ENCODE assay signal across 8 mouse cellular contexts in genomic region chr13:46725227-46725626, GRCm38 (mm10). TPM values are rescaled to one million over a fixed set of nuclear protein-coding genes. Genes with fewer than 3 reads are reported as not detected.
DNase-seq lines count a peak whose midpoint lies in the region; ATAC-seq lines count a peak whose summit lies in the region.

No protein-coding gene starts in this region.

- WGBS in embryonic facial prominence, embryonic 12.5 days = 29% methylated on average over 2 of the region's 2 CpGs
- 50% methylated on average over 2 of the region's 2 CpGs for WGBS in limb, embryonic 10.5 days
- WGBS in neural tube, embryonic 15.5 days = 38% methylated on average over 2 of the region's 2 CpGs

- no peak overlapping the region for H3K9ac ChIP-seq in embryonic facial prominence, embryonic 12.5 days
- no peak overlapping the region for H3K9ac ChIP-seq in neural tube, embryonic 15.5 days (replicated peaks)

- H3K4me1 ChIP-seq in embryonic facial prominence, embryonic 12.5 days = peaks cover 12% of the 10 kb centered on the region
- peaks cover 17% of the 10 kb centered on the region for H3K4me1 ChIP-seq in limb, embryonic 10.5 days
- H3K4me1 ChIP-seq in neural tube, embryonic 15.5 days = peaks cover 21% of the 10 kb centered on the region

- no peaks in the 10 kb centered on the region for H3K9me3 ChIP-seq in embryonic facial prominence, embryonic 12.5 days
- no peaks in the 10 kb centered on the region for H3K9me3 ChIP-seq in limb, embryonic 10.5 days (replicated peaks)
- no peaks in the 10 kb centered on the region for H3K9me3 ChIP-seq in neural tube, embryonic 15.5 days (replicated peaks)

- no peak for ATAC-seq in embryonic facial prominence, embryonic 12.5 days (ENCODE audit: insufficient number of reproducible peaks, insufficient read depth, low FRiP score, low TSS enrichment)
- ATAC-seq in neural tube, embryonic 15.5 days (ENCODE audit: low FRiP score) = no peak

- peak overlapping the region; percentile 15; the same call in 1 of the 2 replicates for H3K4me3 ChIP-seq in embryonic facial prominence, embryonic 12.5 days
- H3K4me3 ChIP-seq in limb, embryonic 10.5 days = peak overlapping the region; percentile 94; the same call in 1 of the 2 replicates
- no peak overlapping the region for H3K4me3 ChIP-seq in neural tube, embryonic 15.5 days (replicated peaks)

- H3K27me3 ChIP-seq in embryonic facial prominence, embryonic 12.5 days = no peaks in the 10 kb centered on the region
- no peaks in the 10 kb centered on the region for H3K27me3 ChIP-seq in limb, embryonic 10.5 days (ENCODE audit: low read depth, poor library complexity, severe bottlenecking)
- H3K27me3 ChIP-seq in neural tube, embryonic 15.5 days (replicated peaks) = no peaks in the 10 kb centered on the region

- H3K36me3 ChIP-seq in embryonic facial prominence, embryonic 12.5 days = no peaks in the 10 kb centered on the region
- no peaks in the 10 kb centered on the region for H3K36me3 ChIP-seq in limb, embryonic 10.5 days
- no peaks in the 10 kb centered on the region for H3K36me3 ChIP-seq in neural tube, embryonic 15.5 days

- DNase-seq in adrenal gland, adult 2 months = peak; percentile 27
- no peak for DNase-seq in adrenal gland, postnatal 25 days
- peak; percentile 7 for DNase-seq in 3134 (ENCODE audit: extremely low read depth, insufficient read length, low spot score)
- DNase-seq in limb, embryonic 10.5 days (ENCODE audit: low spot score) = no peak
- no peak for DNase-seq in ovary, adult 18-20 months (ENCODE audit: low spot score)
- DNase-seq in thymus, adult 18-20 months = no peak

- H3K27ac ChIP-seq in embryonic facial prominence, embryonic 12.5 days = no peak overlapping the region
- no peak overlapping the region for H3K27ac ChIP-seq in limb, embryonic 10.5 days
- no peak overlapping the region for H3K27ac ChIP-seq in neural tube, embryonic 15.5 days (replicated peaks)

- peak overlapping the region; percentile 74 for H3K4me2 ChIP-seq in embryonic facial prominence, embryonic 12.5 days (replicated peaks)
- peak overlapping the region; percentile 38 for H3K4me2 ChIP-seq in neural tube, embryonic 15.5 days

RNA-seq across cellular contexts. Expression of gene Nup153, which starts 2.5 kb away (rescaled TPM):
- total RNA-seq in adrenal gland, adult 2 months (2021) = 10 to 100 TPM; 49.9 to 89.2 TPM
- 25.4 and 29.5 TPM in 2 replicates for polyA plus RNA-seq in adrenal gland, adult 2 months (2012; rRNA removed)
- 65.3 and 70.3 TPM in 2 replicates for total RNA-seq in adrenal gland, postnatal 25 days (2021)
- 38.5 and 42.3 TPM in 2 replicates for polyA plus RNA-seq in embryonic facial prominence, embryonic 12.5 days (2016; fragmentation: Nextera tagmentation; extraction: Ambion mirVana)
- polyA plus RNA-seq in limb, embryonic 10.5 days (2016; fragmentation: Nextera tagmentation; extraction: Ambion mirVana) = 37.6 and 39.7 TPM in 2 replicates
- polyA plus RNA-seq in neural tube, embryonic 15.5 days (2015; fragmentation: Nextera tagmentation; extraction: Ambion mirVana) = 15.8 and 17.4 TPM in 2 replicates

RNA-seq across cellular contexts. Expression of gene Fam8a1, which starts 55.9 kb away (rescaled TPM):
- total RNA-seq in adrenal gland, adult 2 months (2021) = 10 to 100 TPM; 43.4 to 54.9 TPM
- 31.0 and 38.5 TPM in 2 replicates for polyA plus RNA-seq in adrenal gland, adult 2 months (2012; rRNA removed)
- total RNA-seq in adrenal gland, postnatal 25 days (2021) = 52.3 and 53.6 TPM in 2 replicates
- polyA plus RNA-seq in embryonic facial prominence, embryonic 12.5 days (2016; fragmentation: Nextera tagmentation; extraction: Ambion mirVana) = 15.3 and 17.4 TPM in 2 replicates
- polyA plus RNA-seq in limb, embryonic 10.5 days (2016; fragmentation: Nextera tagmentation; extraction: Ambion mirVana) = 6.2 and 8.7 TPM in 2 replicates
- 12.9 and 14.8 TPM in 2 replicates for polyA plus RNA-seq in neural tube, embryonic 15.5 days (2015; fragmentation: Nextera tagmentation; extraction: Ambion mirVana)

Comparison
In these comparisons a context has a peak if more than half of its experiments do, and no peak if none do; other contexts are left out.
1. DNase-seq: peak in adrenal gland, adult 2 months (single experiment) and 3134 (single experiment); none in adrenal gland, postnatal 25 days (single experiment), limb, embryonic 10.5 days (single experiment), ovary, adult 18-20 months (single experiment) and thymus, adult 18-20 months (0 of 2).